Mouse (Mus musculus) C2C12 (cell line): ENCODE data around the gene Mrnip. TPM values are rescaled to one million over a fixed set of nuclear protein-coding genes. Genes with fewer than 3 reads are reported as not detected.

Experiments
- H3K27me3 ChIP-seq: one replicate; pipeline ENCODE4 v1.6.1; 2011; ENCODE audit not compliant: control insufficient read depth, insufficient read depth, insufficient read length
- H3K36me3 ChIP-seq: one replicate; pipeline ENCODE4 v1.6.1; 2011; ENCODE audit not compliant: control insufficient read depth, insufficient read depth
- H3K4me3 ChIP-seq: one replicate; pipeline ENCODE4 v1.5.1; 2011; ENCODE audit warnings: mild to moderate bottlenecking, control low read depth; ENCODE audit not compliant: poor library complexity, insufficient read depth, severe bottlenecking
- H3K79me2 ChIP-seq: one replicate; pipeline ENCODE4 v1.6.1; 2011; ENCODE audit not compliant: control insufficient read depth, insufficient read depth
- H3K79me3 ChIP-seq: one replicate; pipeline ENCODE4 v1.6.1; 2011; ENCODE audit warnings: low read depth, control low read depth
- H3ac ChIP-seq: one replicate; pipeline ENCODE3; 2011; ENCODE audit warnings: low read depth; ENCODE audit not compliant: control insufficient read depth, insufficient read length
- CEBPB ChIP-seq: IDR thresholded peaks from one replicate; pipeline ENCODE4 v1.6.1; 2011; ENCODE audit warnings: low read depth, mild to moderate bottlenecking, control low read depth, moderate library complexity
- CTCF ChIP-seq: IDR thresholded peaks from one replicate; pipeline ENCODE4 v1.5.1; 2011; ENCODE audit not compliant: control insufficient read depth, insufficient read depth, insufficient read length
- FOSL1 ChIP-seq: IDR thresholded peaks from one replicate; pipeline ENCODE4 v1.8.0; 2011; ENCODE audit warnings: mild to moderate bottlenecking, low read length; ENCODE audit not compliant: poor library complexity, insufficient read depth, severe bottlenecking
- MAX ChIP-seq: IDR thresholded peaks from one replicate; pipeline ENCODE4 v1.6.1; 2011; ENCODE audit warnings: mild to moderate bottlenecking, control low read depth
- MYOD1 ChIP-seq: IDR thresholded peaks from one replicate; pipeline ENCODE4 v1.6.1; 2011; ENCODE audit warnings: low read depth; ENCODE audit not compliant: control insufficient read depth, insufficient read length
- MYOG ChIP-seq: IDR thresholded peaks from one replicate; pipeline ENCODE4 v1.6.1; 2011; ENCODE audit not compliant: control insufficient read depth, insufficient read length; ENCODE audit errors: extremely low read depth
- USF1 ChIP-seq: IDR thresholded peaks from one replicate; pipeline ENCODE4 v1.6.1; 2011; ENCODE audit warnings: low read depth, mild to moderate bottlenecking, control low read depth, moderate library complexity
- polyA plus RNA-seq: library from polyadenylated mRNA; unstranded; fragments of >200 nt; fragmentation: generic; extraction: Trizol; gene quantifications from one replicate; pipeline ENCODE4 v1.2.1, GENCODE M21; 2012; ENCODE audit warnings: missing spikeins

The Mrnip gene
- polyA plus RNA-seq, 1 experiment = 4.7 TPM

GRCm38 (mm10) chr11:50236937-50237835, 62.9 kb downstream of the Mrnip start:
- no peak for TF ChIP-seq MYOG
- no peak for TF ChIP-seq CEBPB
- no peak for TF ChIP-seq MAX
- no peak for TF ChIP-seq FOSL1
- TF ChIP-seq USF1 = no peak
- TF ChIP-seq MYOD1 = no peak
- TF ChIP-seq CTCF = no peak
- Histone ChIP-seq H3K79me3 (no peaks in the 10 kb centered on the region), H3K36me3 (peaks cover 42% of the 10 kb centered on the region), H3K79me2 (peaks cover under 1% of the 10 kb centered on the region), H3ac (peak overlapping the region; percentile 22), H3K4me3 (no peak overlapping the region), H3K27me3 (no peaks in the 10 kb centered on the region)

GRCm38 (mm10) chr11:50238324-50238723, 64.1 kb downstream of the Mrnip start, which contains the start of gene Ltc4s:
Gene Ltc4s (minus strand): TSS chr11:50238616.
- Histone ChIP-seq H3K79me2 (no peaks in the 10 kb centered on the region), H3K4me3 (no peak within 1 kb of the TSS), H3K79me3 (no peaks in the 10 kb centered on the region), H3K36me3 (peaks cover 31% of the 10 kb centered on the region), H3K27me3 (no peaks in the 10 kb centered on the region), H3ac (no peak within 1 kb of the TSS)
- TF ChIP-seq MYOD1 = no peak
- TF ChIP-seq FOSL1 = no peak
- no peak for TF ChIP-seq CTCF
- TF ChIP-seq MAX = no peak
- TF ChIP-seq CEBPB = no peak
- TF ChIP-seq MYOG = no peak
- TF ChIP-seq USF1 = no peak

GRCm38 (mm10) chr11:50238821-50239791, 64.9 kb downstream of the Mrnip start:
- Histone ChIP-seq H3ac (no peak overlapping the region), H3K79me2 (no peaks in the 10 kb centered on the region)

GRCm38 (mm10) chr11:50240235-50240911, 66.1 kb downstream of the Mrnip start:
- Histone ChIP-seq H3ac (no peak overlapping the region), H3K4me3 (no peak overlapping the region), H3K79me2 (no peaks in the 10 kb centered on the region), H3K27me3 (no peaks in the 10 kb centered on the region), H3K79me3 (no peaks in the 10 kb centered on the region), H3K36me3 (peaks cover 10% of the 10 kb centered on the region)
- TF ChIP-seq CTCF = no peak
- TF ChIP-seq MAX = no peak
- no peak for TF ChIP-seq CEBPB
- no peak for TF ChIP-seq USF1
- TF ChIP-seq MYOD1 = no peak
- no peak for TF ChIP-seq FOSL1
- TF ChIP-seq MYOG = no peak

More at GRCm38 (mm10) chr11:50238821-50239791, 64.9 kb downstream of the Mrnip start:
- TF ChIP-seq MYOG (no peak), CTCF (no peak), MAX (no peak), FOSL1 (no peak), MYOD1 (no peak), CEBPB (no peak), USF1 (no peak)
- no peak overlapping the region for H3K4me3 ChIP-seq
- H3K36me3 ChIP-seq = peaks cover 23% of the 10 kb centered on the region
- no peaks in the 10 kb centered on the region for H3K79me3 ChIP-seq
- no peaks in the 10 kb centered on the region for H3K27me3 ChIP-seq

- H3K79me3 ChIP-seq = no peaks in the 10 kb centered on the region
- TF ChIP-seq FOSL1 (no peak), MYOG (no peak), MYOD1 (no peak), CEBPB (no peak), MAX (no peak), CTCF (no peak), USF1 (no peak)
Observed at GRCm38 (mm10) chr11:50243926-50244325, 69.7 kb downstream of the Mrnip start.

More at GRCm38 (mm10) chr11:50243926-50244325, 69.7 kb downstream of the Mrnip start:
- no peaks in the 10 kb centered on the region for H3K36me3 ChIP-seq
- no peaks in the 10 kb centered on the region for H3K27me3 ChIP-seq
- no peaks in the 10 kb centered on the region for H3K79me2 ChIP-seq
- H3K4me3 ChIP-seq = no peak overlapping the region
- H3ac ChIP-seq = no peak overlapping the region
